Mouse (Mus musculus) neural tube, embryonic 13.5 days (tissue): ENCODE measurements around the gene Fbxl7. TPM values are rescaled to one million over a fixed set of nuclear protein-coding genes. Genes with fewer than 3 reads are reported as not detected.
A peak's percentile ranks its signal among the peaks of the same experiment; 100 is the strongest.
"Not testable (repeated sequence)": the region's sequence is repeated elsewhere in the genome, so short reads cannot be mapped to it uniquely, and the experiment has no call there.

Experiments
- ATAC-seq: fragments of 200-750 bp; cut with Nextera tagmentation; 2 replicates; pipeline ENCODE4 v1.8.0; 2017; ENCODE audit warnings: low read depth, mild to moderate bottlenecking, moderate TSS enrichment, moderate library complexity
- H3K27ac ChIP-seq: fragments of 300-500 bp; sonication (generic); replicated peaks from 2 replicates; pipeline ENCODE4 v1.5.1; 2015; ENCODE audit warnings: moderate library complexity, mild to moderate bottlenecking, inconsistent platforms
- H3K27me3 ChIP-seq: fragments of 300-500 bp; sonication (generic); 2 replicates; pipeline ENCODE4 v1.6.1; 2015; ENCODE audit warnings: mild to moderate bottlenecking, inconsistent platforms
- H3K36me3 ChIP-seq: fragments of 300-500 bp; sonication (generic); 2 replicates; pipeline ENCODE4 v1.6.1; 2015; ENCODE audit warnings: mild to moderate bottlenecking, inconsistent platforms
- H3K4me1 ChIP-seq: fragments of 300-500 bp; sonication (generic); replicated peaks from 2 replicates; pipeline ENCODE4 v1.6.1; 2015; ENCODE audit warnings: inconsistent platforms
- H3K4me2 ChIP-seq: fragments of 300-500 bp; sonication (generic); 2 replicates; pipeline ENCODE4 v1.6.1; 2015; ENCODE audit warnings: inconsistent platforms, mild to moderate bottlenecking, moderate library complexity
- H3K4me3 ChIP-seq: fragments of 300-500 bp; sonication (generic); 2 replicates; pipeline ENCODE4 v1.5.1; 2015; ENCODE audit warnings: mild to moderate bottlenecking, inconsistent platforms
- H3K9ac ChIP-seq: fragments of 300-500 bp; sonication (generic); 2 replicates; pipeline ENCODE4 v1.6.1; 2015; ENCODE audit warnings: moderate library complexity, mild to moderate bottlenecking, inconsistent platforms
- H3K9me3 ChIP-seq: fragments of 300-500 bp; sonication (generic); 2 replicates; pipeline ENCODE4 v1.6.1; 2016; ENCODE audit warnings: inconsistent platforms
- WGBS: fragments of 180-500 bp; shearing (Covaris S2); methylation state at CpG from one replicate; pipeline ENCODE4 v1.1.7; 2015; 5-methylcytosine and 5-hydroxymethylcytosine counted together
- polyA plus RNA-seq: library from polyadenylated mRNA; unstranded; fragments of >200 nt; fragmentation: Nextera tagmentation; extraction: Ambion mirVana; gene quantifications from 2 replicates; pipeline ENCODE4 v1.2.1, GENCODE M21; 2015

Fbxl7 gene
- polyA plus RNA-seq, 1 experiment from 2014 or later: 12.6 TPM

GRCm38 (mm10) chr15:26729341-26729740 lies 166.0 kb downstream of the Fbxl7 start:
- H3K27me3 ChIP-seq, H3K27ac ChIP-seq, H3K4me3 ChIP-seq, H3K9me3 ChIP-seq, H3K9ac ChIP-seq, H3K4me2 ChIP-seq, ATAC-seq, H3K36me3 ChIP-seq: not testable (repeated sequence)
- WGBS: 98% methylated on average over 6 of the region's 7 CpGs
- peaks cover 13% of the 10 kb centered on the region for H3K4me1 ChIP-seq

- no peak overlapping the region; the same call in 1 of the 2 replicates for H3K9ac ChIP-seq
- WGBS: 26% methylated on average over 5 of the region's 5 CpGs
- H3K27me3 ChIP-seq: no peaks in the 10 kb centered on the region
- H3K4me1 ChIP-seq: peaks cover 24% of the 10 kb centered on the region
- H3K9me3 ChIP-seq: no peaks in the 10 kb centered on the region
- no peak; the same call in 1 of the 2 replicates for ATAC-seq
- no peaks in the 10 kb centered on the region for H3K36me3 ChIP-seq
- peak overlapping the region; percentile 63 for H3K27ac ChIP-seq
- no peak overlapping the region for H3K4me3 ChIP-seq
- H3K4me2 ChIP-seq: no peak overlapping the region
Measured at GRCm38 (mm10) chr15:26718390-26719036, 176.9 kb downstream of the Fbxl7 start.

- 34% methylated on average over 7 of the region's 7 CpGs for WGBS
- Histone ChIP-seq H3K4me1 (peaks cover 24% of the 10 kb centered on the region), H3K4me3 (no peak overlapping the region), H3K9ac (no peak overlapping the region; the same call in 1 of the 2 replicates), H3K27me3 (no peaks in the 10 kb centered on the region), H3K36me3 (no peaks in the 10 kb centered on the region), H3K27ac (peak overlapping the region; percentile 63), H3K4me2 (no peak overlapping the region), H3K9me3 (no peaks in the 10 kb centered on the region)
- peak; percentile 36; the same call in 1 of the 2 replicates for ATAC-seq
Measured at GRCm38 (mm10) chr15:26717952-26718351, 177.4 kb downstream of the Fbxl7 start.

GRCm38 (mm10) chr15:26716181-26716580 lies 179.2 kb downstream of the Fbxl7 start:
- no peak for ATAC-seq
- 86% methylated on average over 2 of the region's 2 CpGs for WGBS
- Histone ChIP-seq H3K27me3 (no peaks in the 10 kb centered on the region), H3K9me3 (no peaks in the 10 kb centered on the region), H3K36me3 (no peaks in the 10 kb centered on the region), H3K27ac (no peak overlapping the region), H3K4me3 (no peak overlapping the region), H3K4me2 (no peak overlapping the region), H3K9ac (no peak overlapping the region), H3K4me1 (peaks cover 31% of the 10 kb centered on the region)

GRCm38 (mm10) chr15:26715635-26716034 lies 179.7 kb downstream of the Fbxl7 start:
- Histone ChIP-seq H3K9me3 (no peaks in the 10 kb centered on the region), H3K4me1 (peaks cover 31% of the 10 kb centered on the region), H3K27me3 (no peaks in the 10 kb centered on the region), H3K36me3 (no peaks in the 10 kb centered on the region), H3K27ac (no peak overlapping the region), H3K4me3 (no peak overlapping the region), H3K9ac (no peak overlapping the region), H3K4me2 (no peak overlapping the region)
- no peak for ATAC-seq
- 76% methylated on average over 5 of the region's 5 CpGs for WGBS

GRCm38 (mm10) chr15:26712271-26712670 lies 183.1 kb downstream of the Fbxl7 start:
- Histone ChIP-seq H3K36me3 (no peaks in the 10 kb centered on the region), H3K27ac (no peak overlapping the region), H3K9ac (no peak overlapping the region), H3K4me2 (no peak overlapping the region), H3K4me1 (peaks cover 8% of the 10 kb centered on the region), H3K4me3 (no peak overlapping the region), H3K9me3 (no peaks in the 10 kb centered on the region), H3K27me3 (no peaks in the 10 kb centered on the region)
- 63% methylated on average over 7 of the region's 7 CpGs for WGBS
- ATAC-seq: no peak

GRCm38 (mm10) chr15:26704966-26705365 lies 190.4 kb downstream of the Fbxl7 start:
- H3K4me3 ChIP-seq: no peak overlapping the region
- no peak for ATAC-seq
- H3K4me1 ChIP-seq: no peaks in the 10 kb centered on the region; the same call in 1 of the 2 replicates
- no peak overlapping the region for H3K27ac ChIP-seq
- no peaks in the 10 kb centered on the region for H3K27me3 ChIP-seq
- H3K4me2 ChIP-seq: no peak overlapping the region
- no peak overlapping the region for H3K9ac ChIP-seq
- H3K36me3 ChIP-seq: no peaks in the 10 kb centered on the region
- WGBS: 71% methylated on average over 2 of the region's 2 CpGs
- H3K9me3 ChIP-seq: no peaks in the 10 kb centered on the region

GRCm38 (mm10) chr15:26703156-26703840 lies 192.1 kb downstream of the Fbxl7 start:
- Histone ChIP-seq H3K9me3 (no peaks in the 10 kb centered on the region), H3K9ac (no peak overlapping the region), H3K27ac (no peak overlapping the region), H3K27me3 (no peaks in the 10 kb centered on the region), H3K4me2 (no peak overlapping the region), H3K4me3 (no peak overlapping the region), H3K36me3 (no peaks in the 10 kb centered on the region), H3K4me1 (no peaks in the 10 kb centered on the region; the same call in 1 of the 2 replicates)
- WGBS: 87% methylated on average over 6 of the region's 6 CpGs
- no peak for ATAC-seq

GRCm38 (mm10) chr15:26701949-26702675 lies 193.3 kb downstream of the Fbxl7 start:
- no peaks in the 10 kb centered on the region; the same call in 1 of the 2 replicates for H3K4me1 ChIP-seq
- no peaks in the 10 kb centered on the region for H3K9me3 ChIP-seq
- no peaks in the 10 kb centered on the region for H3K36me3 ChIP-seq
- H3K4me3 ChIP-seq: no peak overlapping the region
- WGBS: 47% methylated on average over 5 of the region's 5 CpGs
- no peak overlapping the region for H3K4me2 ChIP-seq
- no peaks in the 10 kb centered on the region for H3K27me3 ChIP-seq
- H3K27ac ChIP-seq: no peak overlapping the region
- H3K9ac ChIP-seq: no peak overlapping the region
- no peak for ATAC-seq

- no peak overlapping the region for H3K27ac ChIP-seq
- no peak overlapping the region for H3K4me3 ChIP-seq
- no peaks in the 10 kb centered on the region for H3K36me3 ChIP-seq
- WGBS: 73% methylated on average over 3 of the region's 3 CpGs
- H3K4me2 ChIP-seq: no peak overlapping the region
- no peak for ATAC-seq
- peaks cover 13% of the 10 kb centered on the region for H3K4me1 ChIP-seq
- H3K9me3 ChIP-seq: no peaks in the 10 kb centered on the region
- no peaks in the 10 kb centered on the region for H3K27me3 ChIP-seq
- H3K9ac ChIP-seq: no peak overlapping the region
Measured at GRCm38 (mm10) chr15:26693075-26693474, 202.3 kb downstream of the Fbxl7 start.

GRCm38 (mm10) chr15:26688472-26689104 lies 206.8 kb downstream of the Fbxl7 start:
- H3K4me2 ChIP-seq: no peak overlapping the region
- 68% methylated on average over 10 of the region's 10 CpGs for WGBS
- H3K4me3 ChIP-seq: no peak overlapping the region
- H3K9ac ChIP-seq: no peak overlapping the region
- H3K36me3 ChIP-seq: no peaks in the 10 kb centered on the region
- no peaks in the 10 kb centered on the region for H3K9me3 ChIP-seq
- peak overlapping the region; percentile 59; the same call in 1 of the 2 replicates for H3K27ac ChIP-seq
- peaks cover 19% of the 10 kb centered on the region for H3K4me1 ChIP-seq
- ATAC-seq: peak; percentile 67
- H3K27me3 ChIP-seq: no peaks in the 10 kb centered on the region

- Histone ChIP-seq H3K4me2 (no peak overlapping the region), H3K4me1 (peaks cover 14% of the 10 kb centered on the region), H3K9ac (no peak overlapping the region), H3K27ac (peak overlapping the region; percentile 43; the same call in 1 of the 2 replicates), H3K36me3 (no peaks in the 10 kb centered on the region), H3K9me3 (no peaks in the 10 kb centered on the region), H3K4me3 (no peak overlapping the region), H3K27me3 (no peaks in the 10 kb centered on the region)
- 59% methylated on average over 7 of the region's 7 CpGs for WGBS
- peak; percentile 32; the same call in 1 of the 2 replicates for ATAC-seq
Measured at GRCm38 (mm10) chr15:26687729-26688128, 207.7 kb downstream of the Fbxl7 start.
